Mouse (Mus musculus) layer of hippocampus, postnatal 25 days (tissue): ENCODE results near the gene Ddn. TPM values are rescaled to one million over a fixed set of nuclear protein-coding genes. Genes with fewer than 3 reads are reported as not detected.

ENCODE experiments used
- DNase-seq, 2 experiments: peaks; one replicate each; pipeline ENCODE4 v3.0.0; 2022; ENCODE audit warnings: mixed read lengths in 2 of 2, low spot score in 1 of 2; ENCODE audit errors: extremely low spot score in 1 of 2
- total RNA-seq, 2 experiments: library from RNA; stranded (reverse); gene quantifications; 2 replicates each; pipeline ENCODE4 v1.2.3; 2021

The Ddn gene
- total RNA-seq, 2 experiments from 2014 or later = 1,586 to 1,599 TPM

DNA sequence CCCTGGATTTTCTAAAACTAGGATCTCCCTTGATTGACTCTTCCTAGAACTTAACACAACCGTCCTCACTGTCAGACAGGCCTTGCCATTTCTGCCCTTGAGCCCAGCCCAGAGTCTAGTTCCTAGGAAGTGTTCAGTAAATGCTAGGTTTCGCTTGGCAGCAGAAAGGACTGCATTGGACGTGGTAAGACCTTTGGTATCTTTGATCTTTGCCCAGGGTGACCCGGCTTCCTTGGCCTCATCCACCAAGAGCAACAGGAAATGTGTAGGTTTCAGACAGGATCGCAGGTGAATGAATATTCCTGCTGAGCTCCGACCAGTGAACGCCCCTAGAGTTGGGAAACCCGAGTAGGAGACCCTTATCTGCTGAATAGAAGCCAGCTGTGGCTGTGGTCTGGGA is 6.4 kb downstream of the Ddn start:
- DNase-seq = no peak

GRCm38 (mm10) chr15:98799396-98799795 is 9.9 kb downstream of the Ddn start:
- DNase-seq = peak; percentile 70 to 94

DNA sequence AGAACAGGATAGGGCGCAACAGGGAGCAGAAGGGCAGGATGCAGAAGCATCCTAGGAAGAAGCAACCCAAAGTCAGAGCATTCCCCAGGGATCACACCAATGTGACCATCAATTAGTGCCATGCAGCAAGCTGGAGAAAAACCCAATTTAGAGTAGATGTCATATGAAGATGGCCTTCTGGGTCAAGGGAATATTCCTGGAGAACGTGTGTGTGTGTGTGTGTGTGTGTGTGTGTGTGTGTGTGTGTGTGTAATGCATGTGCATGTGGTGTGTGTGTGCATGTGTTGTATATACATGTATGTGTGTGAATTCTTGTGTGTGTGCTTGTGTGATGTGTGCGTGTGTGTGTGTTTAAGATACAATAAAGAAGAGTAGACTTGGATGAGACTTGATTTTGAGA is 10.4 kb downstream of the Ddn start:
- no peak for DNase-seq

DNA sequence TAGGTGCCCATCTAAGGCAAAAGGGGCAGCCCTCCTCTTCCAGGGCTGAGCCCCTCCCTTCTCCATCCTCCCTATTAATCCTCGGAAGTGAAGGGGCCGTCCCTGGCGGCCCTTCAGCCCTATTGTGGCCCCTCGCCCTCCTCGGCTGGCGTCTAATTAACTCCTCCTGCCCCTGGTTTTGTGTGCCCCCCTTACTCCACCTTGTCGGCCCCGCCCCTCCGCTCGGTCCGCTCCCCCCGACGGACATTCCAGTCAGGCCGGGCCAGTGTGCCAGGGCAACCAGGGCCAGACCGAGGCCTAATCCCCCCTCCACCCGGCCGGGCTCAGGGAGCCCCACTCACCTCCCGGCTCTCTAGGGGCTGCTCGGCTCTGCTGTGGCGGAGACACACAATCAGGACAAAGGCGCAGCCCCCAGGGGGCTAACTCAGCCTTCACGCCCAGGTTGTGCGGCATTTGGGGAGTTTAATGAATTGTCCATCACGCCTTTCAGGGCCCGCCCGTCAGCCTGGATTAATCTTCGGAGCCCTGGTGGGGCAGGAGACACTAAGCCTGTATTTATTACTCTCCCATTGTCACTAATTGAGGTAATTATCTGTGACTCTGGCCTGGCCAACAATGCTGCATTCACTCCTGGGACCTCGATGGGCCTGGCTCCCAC is 11.3 kb downstream of the Ddn start:
- DNase-seq = no peak

DNA sequence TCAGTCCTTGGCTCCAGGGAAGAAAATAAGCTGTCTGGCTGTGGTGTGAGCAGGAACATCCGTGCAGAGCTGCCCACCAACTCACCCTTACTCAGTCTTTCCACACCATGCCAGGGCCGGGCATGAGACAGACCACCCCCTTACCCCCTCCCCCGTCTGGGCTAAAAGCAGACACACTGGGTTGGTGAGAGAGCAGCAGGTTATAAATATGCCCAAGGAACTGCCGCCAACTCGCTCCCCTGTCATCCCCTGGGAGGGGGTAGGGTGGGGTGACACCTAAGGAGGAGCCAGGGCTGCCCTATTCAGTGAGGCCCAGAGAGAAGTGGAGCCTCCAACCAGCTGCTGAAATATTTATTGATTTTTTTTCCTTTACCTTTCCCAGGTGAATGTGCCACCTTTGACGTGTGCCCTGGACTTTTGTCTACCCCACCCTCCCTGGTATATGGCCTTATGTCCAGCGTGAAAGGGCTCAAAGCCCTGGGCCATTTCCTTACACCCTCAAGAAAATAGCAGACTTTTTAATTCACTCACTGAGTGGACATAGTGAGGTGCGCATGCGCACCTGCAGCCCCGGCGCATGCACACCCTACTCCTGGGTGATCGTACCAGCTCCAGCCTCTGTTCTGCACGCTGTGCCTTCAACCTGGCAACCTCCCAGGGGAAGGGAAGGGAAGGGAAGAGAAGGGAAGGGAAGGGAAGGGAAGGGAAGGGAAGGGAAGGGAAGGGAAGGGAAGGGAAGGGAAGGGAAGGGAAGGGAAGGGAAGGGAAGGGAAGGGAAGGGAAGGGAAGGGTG is 12.3 kb downstream of the Ddn start:
- DNase-seq = no peak

DNA sequence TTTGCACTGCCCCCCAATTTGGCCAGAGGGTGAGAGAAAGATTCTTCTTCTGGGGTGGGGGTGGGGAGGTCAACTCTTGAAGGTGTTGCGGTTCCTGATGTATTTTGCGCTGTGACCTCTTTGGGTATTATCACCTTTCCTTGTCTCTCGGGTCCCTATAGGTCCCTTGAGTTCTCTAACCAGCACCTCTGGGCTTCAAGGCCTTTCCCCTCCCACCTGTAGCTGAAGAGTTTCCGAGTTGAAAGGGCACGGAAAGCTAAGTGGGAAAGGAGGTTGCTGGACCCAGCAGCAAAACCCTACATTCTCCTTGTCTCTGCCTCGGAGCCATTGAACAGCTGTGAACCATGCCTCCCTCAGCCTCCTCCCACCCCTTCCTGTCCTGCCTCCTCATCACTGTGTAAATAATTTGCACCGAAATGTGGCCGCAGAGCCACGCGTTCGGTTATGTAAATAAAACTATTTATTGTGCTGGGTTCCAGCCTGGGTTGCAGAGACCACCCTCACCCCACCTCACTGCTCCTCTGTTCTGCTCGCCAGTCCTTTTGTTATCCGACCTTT is 16.1 kb downstream of the Ddn start:
- no peak for DNase-seq

DNA sequence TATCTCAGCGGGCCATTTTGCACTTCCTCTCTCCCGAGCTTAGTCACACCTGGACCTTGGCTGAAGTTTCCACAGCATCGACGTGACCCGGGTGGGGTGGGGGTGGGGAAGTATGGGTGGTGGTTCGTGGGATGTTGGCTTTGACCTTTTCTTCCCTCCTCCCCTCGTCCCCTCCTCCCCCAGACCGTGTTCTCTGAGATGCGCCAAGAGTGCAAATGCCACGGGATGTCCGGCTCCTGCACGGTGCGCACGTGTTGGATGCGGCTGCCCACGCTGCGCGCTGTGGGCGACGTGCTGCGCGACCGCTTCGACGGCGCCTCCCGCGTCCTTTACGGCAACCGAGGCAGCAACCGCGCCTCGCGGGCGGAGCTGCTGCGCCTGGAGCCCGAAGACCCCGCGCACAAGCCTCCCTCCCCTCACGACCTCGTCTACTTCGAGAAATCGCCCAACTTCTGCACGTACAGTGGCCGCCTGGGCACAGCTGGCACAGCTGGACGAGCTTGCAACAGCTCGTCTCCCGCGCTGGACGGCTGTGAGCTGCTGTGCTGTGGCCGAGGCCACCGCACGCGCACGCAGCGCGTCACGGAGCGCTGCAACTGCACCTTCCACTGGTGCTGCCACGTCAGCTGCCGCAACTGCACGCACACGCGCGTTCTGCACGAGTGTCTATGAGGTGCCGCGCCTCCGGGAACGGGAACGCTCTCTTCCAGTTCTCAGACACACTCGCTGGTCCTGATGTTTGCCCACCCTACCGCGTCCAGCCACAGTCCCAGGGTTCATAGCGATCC is 16.9 kb downstream of the Ddn start:
- no peak for DNase-seq

DNA sequence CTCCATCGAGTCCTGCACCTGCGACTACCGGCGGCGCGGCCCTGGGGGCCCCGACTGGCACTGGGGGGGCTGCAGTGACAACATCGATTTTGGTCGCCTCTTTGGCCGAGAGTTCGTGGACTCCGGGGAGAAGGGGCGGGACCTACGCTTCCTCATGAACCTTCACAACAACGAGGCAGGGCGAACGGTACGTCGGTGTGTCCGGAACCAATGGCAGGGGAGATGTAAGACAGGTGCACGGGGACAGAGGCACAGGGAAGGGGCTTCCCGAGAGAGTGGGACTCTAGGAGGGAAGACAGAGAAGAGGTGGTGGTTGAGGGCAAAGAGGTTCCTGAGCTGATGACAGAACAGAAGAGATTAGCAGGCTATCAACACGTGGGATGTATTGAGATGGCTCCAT is 17.5 kb downstream of the Ddn start:
- DNase-seq = no peak

DNA sequence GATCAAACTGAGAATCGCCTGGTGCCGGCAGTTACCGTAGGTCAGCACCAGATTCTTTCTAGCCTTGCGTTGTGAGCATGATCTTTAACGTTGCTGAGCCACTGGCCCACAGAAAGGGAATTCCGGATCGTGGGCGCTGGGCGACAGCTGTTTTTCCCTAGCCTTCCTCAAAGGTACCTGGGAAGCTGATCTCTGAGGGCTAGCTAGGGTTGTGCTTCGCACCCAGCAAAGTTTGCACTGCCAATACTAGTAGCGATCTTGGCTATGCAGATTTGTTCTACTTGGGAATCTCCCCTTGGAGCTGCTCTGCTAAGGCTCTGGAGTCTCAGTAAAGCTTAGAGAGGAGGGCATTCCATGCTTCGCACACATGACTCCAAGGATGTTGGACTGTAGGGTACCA is 18.1 kb downstream of the Ddn start:
- no peak for DNase-seq

- no peak for DNase-seq
Measured at GRCm38 (mm10) chr15:98790761-98791160, 18.5 kb downstream of the Ddn start.

GRCm38 (mm10) chr15:98789661-98790535 is 19.4 kb downstream of the Ddn start, which contains the start of gene Wnt1:
Wnt1 (plus strand) TSS chr15:98789857.
- no peak for DNase-seq

GRCm38 (mm10) chr15:98788972-98789660 is 20.2 kb downstream of the Ddn start:
- DNase-seq = no peak

DNA sequence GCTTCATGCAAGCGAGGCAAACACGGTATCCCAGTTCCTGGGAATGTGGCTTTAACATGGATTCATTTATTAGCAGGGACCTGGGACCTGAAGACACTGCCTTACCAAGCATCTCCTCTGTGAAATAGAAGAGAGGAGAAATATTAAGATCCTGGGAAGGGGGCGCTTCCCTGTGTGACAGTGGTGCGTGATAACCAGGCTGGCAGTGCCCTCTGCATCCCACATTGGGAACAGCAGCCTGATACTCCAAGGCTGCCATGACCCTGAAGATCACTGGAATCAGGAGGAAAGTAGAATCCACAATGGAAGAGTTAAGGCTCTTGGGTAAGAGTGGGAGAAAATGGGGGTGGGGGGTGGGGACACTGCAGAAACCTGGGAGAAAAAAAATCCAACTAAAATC is 21.4 kb downstream of the Ddn start:
- no peak for DNase-seq

DNA sequence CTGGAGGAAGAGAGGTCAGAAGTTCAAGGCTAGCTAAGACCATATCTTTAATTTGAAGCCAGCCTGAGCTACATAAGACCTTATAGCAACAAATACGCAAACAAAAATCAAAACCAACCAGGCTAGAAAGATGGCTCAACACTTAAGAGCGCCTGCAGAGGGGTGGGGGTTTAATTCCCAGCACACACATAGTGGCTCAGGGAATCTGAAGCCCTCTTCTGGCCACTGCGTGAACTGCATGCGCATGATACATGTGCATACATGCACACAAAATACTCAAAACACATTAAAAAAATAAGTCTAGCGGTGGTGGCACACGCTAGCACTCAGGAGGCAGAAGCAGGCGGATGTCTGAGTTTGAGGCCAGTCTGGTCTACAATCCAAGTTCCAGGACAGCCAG is 23.5 kb downstream of the Ddn start:
- DNase-seq = no peak

- DNase-seq = no peak
Measured at GRCm38 (mm10) chr15:98781166-98781565, 28.1 kb downstream of the Ddn start.

GRCm38 (mm10) chr15:98780573-98780972 is 28.7 kb downstream of the Ddn start:
- DNase-seq = no peak

DNA sequence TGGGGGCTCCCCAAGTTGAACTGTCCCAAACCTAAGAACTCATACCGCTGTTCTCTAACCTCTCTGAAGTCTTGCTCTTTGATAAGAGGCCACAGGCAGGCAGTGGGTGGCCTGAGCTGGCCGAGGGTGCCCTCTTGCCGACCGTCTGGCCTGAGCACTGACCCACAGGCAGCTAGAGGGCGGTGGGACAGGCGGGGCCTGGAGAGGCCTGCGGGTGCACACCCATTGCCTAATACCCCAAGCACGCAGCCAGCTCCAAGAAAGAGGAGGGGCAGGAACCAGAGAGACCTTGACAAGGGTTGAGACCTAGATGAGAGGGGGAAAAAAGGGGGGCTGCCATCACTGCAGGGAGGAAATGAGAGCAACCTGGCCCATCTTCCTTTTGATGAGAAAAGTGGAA is 29.2 kb downstream of the Ddn start:
- no peak for DNase-seq

DNA sequence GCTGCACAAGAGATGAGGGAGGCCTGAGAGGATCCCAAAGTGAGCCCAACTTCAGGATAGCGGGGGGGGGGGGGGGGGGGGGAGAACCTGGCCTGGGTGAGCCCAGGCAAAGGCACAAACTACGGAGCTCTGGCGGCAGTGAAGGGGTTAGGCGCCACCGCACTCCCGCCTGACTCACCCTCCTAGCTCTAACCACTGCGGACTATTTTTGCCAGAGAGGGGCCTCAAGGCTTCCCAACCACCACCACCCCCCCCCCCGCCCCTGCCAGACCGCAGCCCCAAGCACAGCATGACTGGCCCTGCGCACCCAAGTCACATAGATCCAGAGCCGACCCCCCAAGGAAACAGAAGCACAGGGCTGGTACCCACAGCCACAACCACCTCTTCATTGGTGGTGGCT is 30.5 kb downstream of the Ddn start:
- no peak for DNase-seq

DNA sequence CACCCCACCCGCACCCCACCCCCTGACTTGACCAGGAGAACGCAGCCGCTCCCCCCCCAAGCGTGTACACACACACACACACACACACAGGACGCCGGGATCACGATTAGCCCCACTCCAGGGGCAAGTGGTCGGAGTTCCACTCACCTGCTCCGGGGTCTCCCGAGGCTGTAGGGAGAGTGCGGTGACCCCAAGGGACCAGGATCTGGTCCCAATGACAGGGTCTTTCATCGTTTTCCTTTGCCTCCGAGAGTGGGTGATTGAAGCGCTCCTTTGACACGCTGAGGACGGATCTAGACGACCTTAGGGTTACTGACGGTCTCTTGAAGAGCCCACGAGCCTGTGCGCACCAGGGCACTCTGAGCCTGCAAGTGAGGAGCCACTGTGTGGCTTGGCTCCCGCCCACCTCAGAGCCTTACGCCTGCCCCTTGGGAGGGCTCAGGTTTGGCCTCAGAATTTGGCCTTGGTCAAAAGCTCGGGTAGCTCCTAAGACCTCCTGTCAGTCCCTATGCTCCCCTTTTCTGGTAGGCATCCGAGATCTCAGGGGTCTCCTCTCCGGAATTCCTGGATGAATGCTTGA is 31.0 kb downstream of the Ddn start:
- no peak for DNase-seq
